Mouse (Mus musculus): ENCODE data around the gene Gpx6. TPM values are rescaled to one million over a fixed set of nuclear protein-coding genes. Genes with fewer than 3 reads are reported as not detected.

Gene Gpx6
- polyA plus RNA-seq, 1 experiment from 2014 or later: not detected

- under 1% methylated on average over 13 of the region's 13 CpGs for WGBS
- H3K9ac ChIP-seq: peak overlapping the region; percentile 57
- peak; percentile 21; the same call in 1 of the 2 replicates for ATAC-seq (ENCODE audit: low read depth)
- no peaks in the 10 kb centered on the region for H3K9me3 ChIP-seq
- peak overlapping the region; percentile 50 for H3K4me3 ChIP-seq
- H3K27ac ChIP-seq (replicated peaks): no peak overlapping the region
- H3K36me3 ChIP-seq: no peaks in the 10 kb centered on the region
- H3K4me2 ChIP-seq: peak overlapping the region; percentile 65
- peaks cover 16% of the 10 kb centered on the region for H3K4me1 ChIP-seq (replicated peaks)
- H3K27me3 ChIP-seq: 0 out of 2 replicates have a peak, but pooled peaks cover 12% of the 10 kb centered on the region
Observed at GRCm38 (mm10) chr13:21279559-21279958, 32.4 kb upstream of the Gpx6 start.

GRCm38 (mm10) chr13:21292631-21293030 lies 19.3 kb upstream of the Gpx6 start, which contains the start of gene Gpx5:
Gpx5 (minus strand) TSS chr13:21292731.
- Histone ChIP-seq H3K4me2 (no peak within 1 kb of the TSS), H3K9ac (no peak within 1 kb of the TSS), H3K36me3 (no peaks in the 10 kb centered on the region), H3K4me1 (replicated peaks) (no peaks in the 10 kb centered on the region), H3K27me3 (no peaks in the 10 kb centered on the region), H3K4me3 (no peak within 1 kb of the TSS), H3K9me3 (no peaks in the 10 kb centered on the region), H3K27ac (replicated peaks) (no peak within 1 kb of the TSS)
- ATAC-seq (ENCODE audit: low read depth): no peak
- WGBS: 93% methylated on average over 6 of the region's 6 CpGs

GRCm38 (mm10) chr13:21298557-21298956 lies 13.4 kb upstream of the Gpx6 start:
- H3K9me3 ChIP-seq: no peaks in the 10 kb centered on the region
- 61% methylated on average over 3 of the region's 3 CpGs for WGBS
- H3K36me3 ChIP-seq: no peaks in the 10 kb centered on the region
- no peak overlapping the region for H3K4me2 ChIP-seq
- H3K4me1 ChIP-seq (replicated peaks): no peaks in the 10 kb centered on the region
- no peak overlapping the region for H3K9ac ChIP-seq
- H3K27me3 ChIP-seq: no peaks in the 10 kb centered on the region
- H3K4me3 ChIP-seq: no peak overlapping the region
- no peak overlapping the region for H3K27ac ChIP-seq (replicated peaks)
- no peak for ATAC-seq (ENCODE audit: low read depth)

GRCm38 (mm10) chr13:21304483-21305066 lies 7.3 kb upstream of the Gpx6 start:
- H3K4me3 ChIP-seq: no peak overlapping the region
- 77% methylated on average over 3 of the region's 3 CpGs for whole genome bisulfite sequencing
- no peaks in the 10 kb centered on the region for H3K4me1 ChIP-seq (replicated peaks)
- H3K4me2 ChIP-seq: no peak overlapping the region
- no peaks in the 10 kb centered on the region for H3K27me3 ChIP-seq
- H3K9me3 ChIP-seq: no peaks in the 10 kb centered on the region
- no peak for ATAC-seq (ENCODE audit: low read depth)
- H3K27ac ChIP-seq (replicated peaks): no peak overlapping the region
- no peak overlapping the region for H3K9ac ChIP-seq
- no peaks in the 10 kb centered on the region for H3K36me3 ChIP-seq

GRCm38 (mm10) chr13:21309788-21310187 lies 2.1 kb upstream of the Gpx6 start:
- no peaks in the 10 kb centered on the region for H3K36me3 ChIP-seq
- no peak overlapping the region for H3K27ac ChIP-seq (replicated peaks)
- no peak for ATAC-seq (ENCODE audit: low read depth)
- H3K4me2 ChIP-seq: no peak overlapping the region
- H3K27me3 ChIP-seq: no peaks in the 10 kb centered on the region
- H3K4me1 ChIP-seq (replicated peaks): no peaks in the 10 kb centered on the region
- H3K9ac ChIP-seq: no peak overlapping the region
- H3K4me3 ChIP-seq: no peak overlapping the region
- WGBS: 76% methylated on average over 2 of the region's 2 CpGs
- H3K9me3 ChIP-seq: no peaks in the 10 kb centered on the region

GRCm38 (mm10) chr13:21312854-21313253 lies 929 bp downstream of the Gpx6 start:
- no peak for ATAC-seq (ENCODE audit: low read depth)

GRCm38 (mm10) chr13:21313903-21314302 lies 2.0 kb downstream of the Gpx6 start:
- H3K36me3 ChIP-seq: no peaks in the 10 kb centered on the region
- H3K9ac ChIP-seq: no peak overlapping the region
- H3K4me3 ChIP-seq: no peak overlapping the region
- no peak overlapping the region for H3K27ac ChIP-seq (replicated peaks)
- H3K4me2 ChIP-seq: no peak overlapping the region
- H3K9me3 ChIP-seq: no peaks in the 10 kb centered on the region
- no peak for ATAC-seq (ENCODE audit: low read depth)
- WGBS: 87% methylated on average over 4 of the region's 4 CpGs
- H3K4me1 ChIP-seq (replicated peaks): no peaks in the 10 kb centered on the region
- no peaks in the 10 kb centered on the region for H3K27me3 ChIP-seq

More at GRCm38 (mm10) chr13:21312854-21313253, 929 bp downstream of the Gpx6 start:
- H3K9ac ChIP-seq: no peak overlapping the region
- H3K27me3 ChIP-seq: no peaks in the 10 kb centered on the region
- no peaks in the 10 kb centered on the region for H3K9me3 ChIP-seq
- H3K4me1 ChIP-seq (replicated peaks): no peaks in the 10 kb centered on the region
- 38% methylated on average over 4 of the region's 5 CpGs for whole genome bisulfite sequencing
- H3K27ac ChIP-seq (replicated peaks): no peak overlapping the region
- H3K4me2 ChIP-seq: no peak overlapping the region
- no peak overlapping the region for H3K4me3 ChIP-seq
- H3K36me3 ChIP-seq: no peaks in the 10 kb centered on the region

- H3K9ac ChIP-seq: no peak overlapping the region
- peaks cover 11% of the 10 kb centered on the region for H3K27me3 ChIP-seq
- H3K4me3 ChIP-seq: no peak overlapping the region
- 74% methylated on average over 3 of the region's 3 CpGs for WGBS
- no peaks in the 10 kb centered on the region for H3K36me3 ChIP-seq
- no peaks in the 10 kb centered on the region for H3K9me3 ChIP-seq
- H3K4me2 ChIP-seq: no peak overlapping the region
- H3K4me1 ChIP-seq (replicated peaks): peaks cover 5% of the 10 kb centered on the region; the same call in 1 of the 2 replicates
- H3K27ac ChIP-seq (replicated peaks): no peak overlapping the region
- no peak for ATAC-seq (ENCODE audit: low read depth)
Observed at GRCm38 (mm10) chr13:21320262-21320661, 8.3 kb downstream of the Gpx6 start.

- WGBS: 3% methylated on average over 18 of the region's 18 CpGs
- Histone ChIP-seq H3K27me3 (peaks cover 11% of the 10 kb centered on the region), H3K4me2 (peak overlapping the region; percentile 53), H3K27ac (replicated peaks) (no peak overlapping the region), H3K9ac (peak overlapping the region; percentile 49), H3K9me3 (no peaks in the 10 kb centered on the region), H3K4me3 (peak overlapping the region; percentile 34), H3K36me3 (no peaks in the 10 kb centered on the region), H3K4me1 (replicated peaks) (peaks cover 6% of the 10 kb centered on the region; the same call in 1 of the 2 replicates)
- no peak for ATAC-seq (ENCODE audit: low read depth)
Observed at GRCm38 (mm10) chr13:21321890-21322494, 10.1 kb downstream of the Gpx6 start.

- H3K36me3 ChIP-seq: no peaks in the 10 kb centered on the region
- peak overlapping the region; percentile 49; the same call in 1 of the 2 replicates for H3K9ac ChIP-seq
Observed at GRCm38 (mm10) chr13:21322509-21323375, 10.8 kb downstream of the Gpx6 start.

GRCm38 (mm10) chr13:21323405-21323804 lies 11.5 kb downstream of the Gpx6 start:
- H3K4me2 ChIP-seq: peak overlapping the region; percentile 53
- peaks cover 13% of the 10 kb centered on the region; the same call in 1 of the 2 replicates for H3K4me1 ChIP-seq (replicated peaks)
- WGBS: 69% methylated on average over 6 of the region's 6 CpGs
- H3K27ac ChIP-seq (replicated peaks): no peak overlapping the region
- H3K9ac ChIP-seq: no peak overlapping the region
- no peaks in the 10 kb centered on the region for H3K36me3 ChIP-seq
- H3K27me3 ChIP-seq: peaks cover 15% of the 10 kb centered on the region
- no peaks in the 10 kb centered on the region for H3K9me3 ChIP-seq
- no peak for ATAC-seq (ENCODE audit: low read depth)
- no peak overlapping the region for H3K4me3 ChIP-seq

More at GRCm38 (mm10) chr13:21322509-21323375, 10.8 kb downstream of the Gpx6 start:
- WGBS: 15% methylated on average over 18 of the region's 18 CpGs
- Histone ChIP-seq H3K4me3 (peak overlapping the region; percentile 34), H3K4me2 (peak overlapping the region; percentile 53), H3K27me3 (peaks cover 11% of the 10 kb centered on the region), H3K4me1 (replicated peaks) (peaks cover 13% of the 10 kb centered on the region; the same call in 1 of the 2 replicates), H3K27ac (replicated peaks) (no peak overlapping the region), H3K9me3 (no peaks in the 10 kb centered on the region)
- ATAC-seq (ENCODE audit: low read depth): no peak

- peak overlapping the region; percentile 34; the same call in 1 of the 2 replicates for H3K4me3 ChIP-seq
- H3K27ac ChIP-seq (replicated peaks): no peak overlapping the region
- ATAC-seq (ENCODE audit: low read depth): no peak
- H3K36me3 ChIP-seq: no peaks in the 10 kb centered on the region
- H3K9me3 ChIP-seq: no peaks in the 10 kb centered on the region
- whole genome bisulfite sequencing: 11% methylated on average over 4 of the region's 4 CpGs
- peak overlapping the region; percentile 55 for H3K4me2 ChIP-seq
- H3K9ac ChIP-seq: no peak overlapping the region
- peaks cover 13% of the 10 kb centered on the region for H3K27me3 ChIP-seq
- H3K4me1 ChIP-seq (replicated peaks): peaks cover 13% of the 10 kb centered on the region; the same call in 1 of the 2 replicates
Observed at GRCm38 (mm10) chr13:21326191-21326590, 14.3 kb downstream of the Gpx6 start.

Measured in neural tube, embryonic 13.5 days (tissue).